Mouse (Mus musculus) spleen, postnatal 14 days (tissue): ENCODE measurements around the gene Ciz1.

ENCODE experiments used
- DNase-seq, 2 experiments: peaks; one replicate each; pipeline ENCODE4 v3.0.0; 2021 to 2022; ENCODE audit warnings: low spot score in 2 of 2

Gene Ciz1

DNA sequence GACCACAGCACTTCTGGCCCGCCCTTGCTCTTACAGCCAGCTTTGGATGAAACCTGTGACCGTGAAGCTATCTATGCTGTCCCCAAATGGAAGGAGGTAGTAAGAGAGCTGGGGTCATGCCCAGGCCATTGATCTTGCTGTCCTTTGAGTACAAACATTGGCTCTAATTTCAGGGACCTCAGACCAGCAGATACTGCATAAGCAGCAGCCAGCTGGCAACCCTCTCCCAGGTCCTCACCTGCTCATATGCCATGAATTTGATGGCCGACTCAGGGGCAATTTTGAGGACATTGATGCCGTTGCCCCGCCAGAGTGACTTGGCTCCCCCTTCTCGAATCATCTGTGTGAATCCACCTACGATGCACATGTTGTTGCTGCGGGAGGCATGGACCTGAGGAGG is 65.4 kb downstream of the Ciz1 start:
- no peak for DNase-seq

DNA sequence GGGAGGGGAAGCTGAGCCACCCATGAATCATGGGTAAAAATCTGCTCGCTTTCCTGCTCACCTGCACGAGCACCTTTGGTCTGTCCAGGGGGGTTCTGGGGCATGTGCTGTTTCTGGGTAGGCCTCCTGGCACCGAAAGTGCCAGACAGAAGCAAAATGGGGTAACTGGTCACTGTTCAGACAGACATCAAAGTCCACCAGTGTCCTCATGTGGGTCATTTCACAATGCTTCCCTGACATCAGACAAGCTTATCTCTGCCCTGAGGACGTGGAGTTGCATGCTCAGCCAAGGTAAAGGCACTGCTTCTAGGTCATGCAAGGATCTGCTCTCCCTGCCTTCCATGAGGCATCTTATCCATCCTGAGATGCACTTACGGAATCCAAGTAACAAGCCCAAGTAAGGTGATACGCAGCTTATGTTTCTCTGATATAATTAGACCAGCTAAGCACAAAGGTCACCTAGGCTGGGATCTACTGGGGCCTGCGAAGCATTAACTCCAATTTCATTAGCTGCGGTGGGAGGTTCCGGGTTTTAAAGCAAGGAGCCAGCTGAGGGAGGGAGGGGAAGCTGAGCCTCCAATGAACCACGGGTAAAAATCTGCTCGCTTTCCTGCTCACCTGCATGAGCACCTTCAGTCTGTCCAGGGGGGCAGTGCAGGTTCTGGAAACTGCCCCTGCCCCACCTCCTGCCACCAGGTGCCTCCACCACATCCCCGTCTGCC is 66.5 kb downstream of the Ciz1 start:
- no peak for DNase-seq

DNA sequence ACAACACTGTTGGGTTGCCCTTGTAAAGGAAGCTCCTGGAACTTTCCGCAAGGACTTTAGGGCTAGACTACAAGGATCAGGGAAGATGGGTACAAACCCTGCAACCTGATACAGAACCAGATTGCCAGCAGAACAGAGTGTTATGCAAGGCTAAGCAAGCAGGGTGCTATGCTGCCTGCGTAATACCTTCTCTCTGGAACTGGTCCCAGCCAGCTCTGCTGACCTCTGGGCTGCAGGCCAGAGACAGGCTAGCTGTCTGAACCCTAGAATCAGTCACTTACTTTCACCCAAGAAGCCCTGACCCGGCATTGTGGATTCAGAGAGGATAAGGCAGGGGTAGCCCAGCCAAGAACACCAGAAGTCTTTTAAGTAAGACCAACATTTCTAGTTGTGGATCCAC is 67.2 kb downstream of the Ciz1 start:
- no peak for DNase-seq

DNA sequence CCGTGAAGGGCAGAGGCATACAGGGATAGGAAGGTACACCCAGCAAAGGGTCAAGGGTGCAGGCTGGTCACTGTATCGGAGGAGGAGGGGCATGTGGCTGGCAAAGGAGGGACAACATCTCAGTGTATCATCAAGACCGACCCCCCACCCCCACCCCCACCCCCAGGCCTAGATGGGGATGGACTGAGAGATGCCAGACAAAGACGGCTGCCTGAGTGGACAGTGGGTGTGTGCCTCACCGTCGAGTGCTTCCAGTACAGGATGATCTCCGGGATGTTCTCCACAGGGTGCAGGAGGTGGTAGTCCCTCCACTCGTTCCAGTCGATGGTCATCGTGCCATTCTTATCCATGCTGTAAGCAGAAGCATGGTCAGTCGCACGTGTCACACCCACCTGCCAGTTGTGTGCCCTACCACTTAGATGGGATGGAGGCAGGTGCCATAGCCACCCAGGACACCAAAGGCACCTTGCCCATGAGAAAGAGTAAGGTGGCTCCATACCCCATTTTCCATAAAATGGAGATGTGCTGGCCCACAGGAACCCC is 68.0 kb downstream of the Ciz1 start:
- no peak for DNase-seq

DNA sequence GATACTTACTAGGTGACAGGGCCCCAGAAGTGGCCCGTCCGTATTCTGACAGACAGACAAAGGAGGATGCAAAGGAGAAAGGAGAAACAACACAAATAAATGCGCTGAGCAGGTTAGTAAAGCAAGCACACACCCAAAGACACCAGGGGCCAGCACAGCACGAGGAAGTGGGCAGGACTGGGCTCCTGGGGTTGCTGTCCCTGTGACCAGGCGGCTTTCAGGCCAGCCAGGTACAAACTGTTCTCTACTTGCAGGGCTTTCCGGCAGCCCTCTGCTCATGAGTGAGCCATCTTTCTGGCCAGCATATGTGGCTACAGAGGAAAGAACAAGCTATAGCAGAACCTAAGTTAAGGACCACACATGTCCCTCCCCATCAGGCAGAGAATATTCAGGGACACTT is 68.5 kb downstream of the Ciz1 start:
- no peak for DNase-seq

DNA sequence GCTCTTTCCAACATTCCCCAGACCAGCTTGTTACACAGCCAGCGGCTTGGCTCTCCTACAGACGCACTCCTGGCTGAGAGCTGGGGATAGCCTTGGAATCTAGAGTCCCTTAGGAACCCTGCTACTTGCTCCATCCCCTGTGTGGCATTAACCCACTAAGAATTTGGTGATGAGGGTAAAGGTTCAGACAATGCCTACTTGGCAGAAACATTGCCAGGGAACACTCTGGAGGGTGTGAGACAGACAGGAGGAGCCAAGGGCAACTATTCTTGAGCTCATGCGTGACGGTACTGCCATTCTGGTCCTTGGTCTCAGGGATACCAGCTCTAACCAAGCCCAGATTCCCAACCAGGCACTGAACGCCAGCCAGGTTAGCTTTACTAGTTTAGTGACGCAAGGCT is 69.7 kb downstream of the Ciz1 start:
- DNase-seq: no peak

DNA sequence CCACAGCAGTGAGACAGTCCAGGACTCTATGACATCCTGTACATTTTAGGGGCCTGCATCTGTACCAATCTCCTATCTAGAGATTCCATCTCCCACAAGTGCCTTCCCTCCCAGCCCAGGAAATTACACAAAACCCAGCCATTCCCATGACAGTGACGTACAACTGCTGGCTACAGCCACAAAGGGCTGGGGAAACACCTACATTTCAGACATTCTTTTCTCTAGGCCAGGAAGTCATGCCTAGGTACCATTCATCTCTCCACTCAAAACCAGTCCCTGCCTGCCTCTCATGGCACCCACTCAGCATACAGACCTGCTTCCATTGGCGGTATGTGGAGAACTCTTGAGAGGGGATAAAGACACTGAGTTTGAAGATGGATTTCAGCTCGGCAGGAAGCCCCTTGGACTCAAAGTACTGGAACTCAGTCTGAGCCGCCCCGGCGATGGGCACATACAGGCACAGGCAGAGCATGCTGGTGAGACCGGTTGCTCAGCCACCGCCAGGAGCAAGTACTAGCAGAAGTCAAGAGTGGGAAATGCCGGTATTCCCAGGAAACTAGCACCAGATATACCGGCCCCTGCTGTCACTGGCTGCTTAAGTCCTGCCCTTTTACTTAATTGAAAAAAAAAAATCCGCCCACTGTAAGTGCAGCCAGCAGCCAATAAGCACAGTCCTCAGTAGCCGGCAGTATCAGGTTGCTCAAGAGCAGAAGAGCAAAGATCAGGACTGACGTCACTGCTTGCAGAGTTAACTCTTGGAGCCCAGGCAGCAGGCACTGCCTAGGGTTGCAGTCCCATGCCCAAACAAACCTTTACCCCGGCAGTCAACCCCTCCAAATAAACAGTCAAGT is 71.6 kb downstream of the Ciz1 start:
- no peak for DNase-seq

DNA sequence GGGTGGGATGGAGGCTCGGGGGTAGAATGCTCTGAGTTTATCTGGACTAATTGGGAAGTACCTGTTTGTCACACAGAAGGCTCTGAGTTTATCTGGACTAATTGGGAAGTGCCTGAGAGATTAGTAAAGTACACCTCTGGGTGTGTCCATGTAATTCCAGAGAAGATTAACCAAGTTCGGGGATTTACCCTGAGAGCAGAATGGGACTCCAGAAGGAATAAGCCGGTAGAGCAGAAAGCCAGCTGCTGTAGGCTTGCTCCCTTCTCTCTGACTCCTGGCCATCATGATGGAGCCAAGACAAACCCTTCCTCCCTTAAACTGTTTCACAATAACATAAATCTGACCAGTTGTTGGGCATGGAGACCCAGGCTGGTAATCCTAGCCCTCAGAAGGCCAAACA is 72.7 kb downstream of the Ciz1 start:
- no peak for DNase-seq

DNA sequence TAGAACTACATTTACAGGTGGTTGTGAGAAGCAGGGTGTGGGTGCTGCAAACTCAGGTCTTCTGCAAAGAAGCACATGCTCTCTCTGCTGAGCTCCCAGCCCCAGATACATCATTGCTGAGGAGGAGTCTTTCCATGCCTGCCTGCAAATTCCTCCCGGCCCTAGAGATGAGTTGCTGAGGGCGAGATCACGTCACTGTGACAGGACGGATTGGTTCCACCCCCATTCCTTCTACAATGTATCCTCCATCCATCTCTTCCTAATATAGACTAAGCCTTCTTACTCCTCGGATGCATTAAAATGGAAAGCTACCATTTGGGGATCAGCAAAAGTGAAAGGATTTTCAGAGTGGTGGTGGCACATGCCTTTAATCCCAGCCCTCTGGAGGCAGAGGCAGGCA is 73.4 kb downstream of the Ciz1 start:
- DNase-seq: no peak

DNA sequence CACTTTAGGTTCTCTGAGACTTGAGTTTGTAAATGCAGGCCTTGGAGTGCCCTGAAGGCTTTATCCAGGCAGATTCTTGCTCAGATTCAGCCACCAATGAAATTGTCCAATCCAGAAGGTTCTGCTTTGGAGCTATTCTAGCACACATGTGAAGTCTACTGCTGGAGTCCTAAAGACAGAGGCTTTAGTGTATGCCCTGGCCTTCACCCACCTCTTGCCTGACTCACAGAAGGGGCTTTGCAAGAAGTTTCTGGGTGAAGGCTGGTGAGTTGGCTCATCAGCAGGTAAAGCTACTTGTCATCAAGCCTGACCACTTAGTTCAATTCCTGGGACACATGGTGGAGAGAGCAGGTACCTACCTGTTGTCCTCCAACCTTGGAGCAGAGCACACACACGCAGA is 74.0 kb downstream of the Ciz1 start:
- DNase-seq: no peak

DNA sequence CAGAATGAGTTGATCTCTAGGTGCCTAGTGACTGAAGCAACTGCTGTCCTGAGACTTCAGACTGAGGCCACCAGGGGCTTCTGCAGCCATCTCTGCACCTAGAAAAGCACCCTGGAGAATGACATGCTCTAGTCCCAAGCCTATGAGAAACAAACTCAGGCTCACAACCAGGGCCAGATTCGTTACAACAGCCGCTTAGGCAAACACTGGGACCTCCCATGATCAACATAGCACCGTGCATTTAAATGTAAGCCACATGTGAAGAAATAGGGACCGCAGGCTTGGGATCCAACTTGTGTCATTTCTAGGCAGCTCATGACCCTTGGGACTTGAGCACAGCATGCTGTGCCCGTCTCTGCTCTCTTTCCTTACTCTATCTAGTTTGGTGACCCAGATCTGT is 75.6 kb downstream of the Ciz1 start:
- DNase-seq: no peak

DNA sequence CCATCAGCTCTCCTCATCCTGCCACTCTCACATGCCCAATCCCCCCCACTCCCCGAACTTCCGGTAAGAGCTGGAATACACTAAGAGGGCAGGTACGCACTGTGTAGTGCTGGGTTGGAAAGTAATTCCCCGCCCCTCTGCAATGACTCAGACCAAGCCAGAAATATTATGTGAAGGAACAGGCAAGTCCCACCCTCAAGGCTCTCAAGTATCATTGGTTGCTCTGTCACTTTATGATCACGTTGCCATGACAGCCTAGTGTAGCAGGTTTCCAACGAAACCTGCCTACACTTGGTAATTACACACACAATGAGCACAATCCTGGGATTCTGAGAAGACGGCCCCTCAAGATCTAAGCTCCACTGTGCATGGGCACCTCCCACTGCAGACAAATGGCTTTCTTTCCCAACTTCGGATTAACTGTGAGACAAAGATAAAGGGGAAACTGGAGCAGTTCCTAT is 76.2 kb downstream of the Ciz1 start:
- DNase-seq: no peak

DNA sequence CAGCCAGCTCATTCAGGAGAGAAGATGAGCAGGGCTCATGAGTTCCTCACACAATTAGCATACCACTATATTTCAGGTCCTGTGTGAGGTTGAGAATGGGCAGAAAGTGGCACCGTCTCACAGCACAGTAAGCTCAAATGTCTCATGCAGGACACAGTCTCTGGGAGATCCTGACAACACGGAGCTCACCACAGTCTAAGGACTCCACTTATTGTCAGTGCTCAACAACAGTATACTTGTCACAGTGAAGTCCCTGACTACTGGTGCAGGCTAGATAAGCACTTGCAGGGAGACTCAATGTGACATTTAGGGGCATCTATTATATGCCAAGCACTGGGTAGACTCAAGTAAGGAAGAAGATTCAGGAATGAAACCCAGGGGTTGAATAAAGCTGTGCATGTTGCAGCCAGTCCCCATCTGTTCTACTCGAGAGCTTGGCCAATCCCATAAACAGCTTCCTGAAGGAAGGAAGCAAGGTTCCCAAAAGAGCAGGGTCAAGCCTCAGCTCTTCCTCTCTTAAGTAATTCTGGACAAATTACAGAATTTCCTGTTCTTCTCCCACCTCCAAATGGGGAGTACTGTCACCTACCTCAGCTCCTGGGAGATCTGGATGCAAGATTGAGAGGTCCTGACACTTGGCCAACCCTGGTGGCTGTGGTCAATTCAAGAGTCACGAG is 77.2 kb downstream of the Ciz1 start:
- no peak for DNase-seq
